Mouse (Mus musculus): ENCODE measurements around the gene Vps29. TPM values are rescaled to one million over a fixed set of nuclear protein-coding genes. Genes with fewer than 3 reads are reported as not detected.

The Vps29 gene
- polyA plus RNA-seq, 1 experiment, result not detected

DNA sequence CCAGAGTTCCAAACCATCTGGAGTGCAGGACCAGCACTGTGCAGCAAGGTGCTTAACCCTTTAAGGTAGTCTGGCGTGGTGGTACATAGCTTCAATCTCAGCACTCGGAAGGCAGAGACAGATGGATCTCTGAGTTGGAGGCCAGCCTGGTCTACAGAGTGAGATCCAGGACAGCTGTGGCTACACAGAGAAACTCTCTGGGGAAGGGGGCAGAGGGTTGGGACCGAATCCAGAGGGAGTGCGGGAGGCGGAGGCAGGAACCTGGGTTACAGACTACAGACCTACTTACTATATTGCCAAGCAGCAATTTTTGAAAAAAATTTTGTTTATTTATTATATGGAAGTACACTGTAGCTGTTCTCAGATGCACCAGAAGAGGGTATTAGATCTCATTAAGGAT lies 60.2 kb downstream of the Vps29 start:
- 96% methylated on average over 5 of the region's 5 CpGs for WGBS
- Histone ChIP-seq H3K27ac (ENCODE audit: insufficient read depth, low read depth, low read length) (no peak overlapping the region), H3K4me3 (ENCODE audit: insufficient read depth, low read depth, low read length) (no peak overlapping the region), H3K4me1 (ENCODE audit: control insufficient read depth, insufficient read depth, low read length) (no peaks in the 10 kb centered on the region)
- TF ChIP-seq CTCF (IDR thresholded peaks at IDR 0.05; ENCODE audit: insufficient read depth, low read depth, low read length), result no peak
- no peak for TF ChIP-seq POLR2A (IDR thresholded peaks at IDR 0.05; ENCODE audit: insufficient read depth, low read depth, low read length)

Other genes with a start within 250 kb of the Vps29 start
- not detected in 2 replicates for gene Ccdc63, start 213.5 kb upstream of the Vps29 start, polyA plus RNA-seq (2012; ENCODE audit: insufficient read depth, insufficient read length, low replicate concordance, missing spikeins)
- gene Ppp1cc, start 196.1 kb upstream of the Vps29 start, polyA plus RNA-seq (2012; ENCODE audit: insufficient read depth, insufficient read length, low replicate concordance, missing spikeins), result 674 and 1,250 TPM in 2 replicates
- gene Hvcn1, start 147.6 kb upstream of the Vps29 start, polyA plus RNA-seq (2012; ENCODE audit: insufficient read depth, insufficient read length, low replicate concordance, missing spikeins), result not detected in 2 replicates
- not detected in 2 replicates for gene Tctn1, start 89.9 kb upstream of the Vps29 start, polyA plus RNA-seq (2012; ENCODE audit: insufficient read depth, insufficient read length, low replicate concordance, missing spikeins)
- not detected in 2 replicates for gene Pptc7, start 70.0 kb upstream of the Vps29 start, polyA plus RNA-seq (2012; ENCODE audit: insufficient read depth, insufficient read length, low replicate concordance, missing spikeins)
- not detected in 2 replicates for gene Rad9b, start 136 bp upstream of the Vps29 start, polyA plus RNA-seq (2012; ENCODE audit: insufficient read depth, insufficient read length, low replicate concordance, missing spikeins)
- gene Gpn3, start 17.5 kb downstream of the Vps29 start, polyA plus RNA-seq (2012; ENCODE audit: insufficient read depth, insufficient read length, low replicate concordance, missing spikeins), result not detected in 2 replicates
- gene Fam216a, start 18.0 kb downstream of the Vps29 start, polyA plus RNA-seq (2012; ENCODE audit: insufficient read depth, insufficient read length, low replicate concordance, missing spikeins), result not detected in 2 replicates
- 430 TPM in 1 of 2 replicates, not detected in the other for gene Arpc3, start 37.5 kb downstream of the Vps29 start, polyA plus RNA-seq (2012; ENCODE audit: insufficient read depth, insufficient read length, low replicate concordance, missing spikeins)
- not detected in 2 replicates for gene Anapc7, start 67.3 kb downstream of the Vps29 start, polyA plus RNA-seq (2012; ENCODE audit: insufficient read depth, insufficient read length, low replicate concordance, missing spikeins)
- gene Atp2a2, start 147.9 kb downstream of the Vps29 start, polyA plus RNA-seq (2012; ENCODE audit: insufficient read depth, insufficient read length, low replicate concordance, missing spikeins), result 113 and 352 TPM in 2 replicates

Measured in olfactory bulb, adult 2 months (tissue).